Mouse (Mus musculus): ENCODE measurements around the gene Sytl1. TPM values are rescaled to one million over a fixed set of nuclear protein-coding genes. Genes with fewer than 3 reads are reported as not detected.
A peak's percentile ranks its signal among the peaks of the same experiment; 100 is the strongest.

Gene Sytl1
- polyA plus RNA-seq, 1 experiment from 2014 or later, result 9.3 TPM

DNA sequence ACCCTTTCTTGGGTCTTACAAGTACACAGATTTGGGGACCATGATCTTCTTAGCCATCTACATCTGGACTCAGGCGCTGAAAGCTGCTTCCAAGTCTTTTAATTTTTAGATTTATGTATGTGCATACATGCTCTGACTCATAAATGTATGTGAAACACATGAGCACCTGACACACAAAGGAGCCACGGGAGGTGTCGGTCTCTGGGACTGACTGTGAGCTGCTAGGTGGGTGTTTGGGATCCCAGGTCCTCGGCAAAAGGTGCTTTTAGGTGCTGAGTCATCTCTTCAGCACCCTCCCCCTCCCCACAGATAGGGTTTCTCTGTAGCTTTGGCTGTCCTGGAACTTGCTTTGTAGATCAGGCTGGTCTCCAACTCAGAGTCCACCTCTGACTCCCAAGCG is 843 bp upstream of the Sytl1 start:
- Histone ChIP-seq H3K9ac (replicated peaks; ENCODE audit: low read depth, low read length) (no peak overlapping the region), H3K27ac (ENCODE audit: low read length) (no peak overlapping the region), H3K4me2 (replicated peaks; ENCODE audit: low read depth, low read length) (no peak overlapping the region), H3K4me1 (ENCODE audit: control insufficient read depth, insufficient read depth, low read length) (no peaks in the 10 kb centered on the region), H3K4me3 (ENCODE audit: low read depth, low read length) (no peak overlapping the region), H3K27me3 (ENCODE audit: control insufficient read depth, insufficient read depth, low read length) (no peaks in the 10 kb centered on the region), H3K9me3 (ENCODE audit: control insufficient read depth, low read depth, low read length) (no peaks in the 10 kb centered on the region), H3K36me3 (ENCODE audit: control insufficient read depth, insufficient read depth, low read length) (peaks cover 33% of the 10 kb centered on the region)
- no peak for ATAC-seq (ENCODE audit: insufficient number of reproducible peaks, insufficient read depth, low FRiP score, low read depth)
- WGBS, result 90% methylated on average over 5 of the region's 5 CpGs

- 70% methylated on average over 7 of the region's 7 CpGs for WGBS
- no peak for ATAC-seq (ENCODE audit: insufficient number of reproducible peaks, insufficient read depth, low FRiP score, low read depth)
- no peak overlapping the region for H3K4me2 ChIP-seq (replicated peaks; ENCODE audit: low read depth, low read length)
Observed at GRCm38 (mm10) chr4:133262375-133262765, 543 bp downstream of the Sytl1 start.

GRCm38 (mm10) chr4:133261641-133262374 is 1.1 kb downstream of the Sytl1 start:
- 0 out of 2 replicates have a peak, but pooled peaks cover 3% of the 10 kb centered on the region for H3K4me1 ChIP-seq (ENCODE audit: control insufficient read depth, insufficient read depth, low read length)
- H3K4me2 ChIP-seq (replicated peaks; ENCODE audit: low read depth, low read length), result peak overlapping the region; percentile 12
- no peaks in the 10 kb centered on the region for H3K27me3 ChIP-seq (ENCODE audit: control insufficient read depth, insufficient read depth, low read length)
- no peak overlapping the region; the same call in 1 of the 2 replicates for H3K4me3 ChIP-seq (ENCODE audit: low read depth, low read length)
- H3K36me3 ChIP-seq (ENCODE audit: control insufficient read depth, insufficient read depth, low read length), result peaks cover 15% of the 10 kb centered on the region; the same call in 1 of the 2 replicates
- H3K27ac ChIP-seq (ENCODE audit: low read length), result peak overlapping the region; percentile 21; the same call in 1 of the 2 replicates
- H3K9me3 ChIP-seq (ENCODE audit: control insufficient read depth, low read depth, low read length), result no peaks in the 10 kb centered on the region
- ATAC-seq (ENCODE audit: insufficient number of reproducible peaks, insufficient read depth, low FRiP score, low read depth), result no peak
- H3K9ac ChIP-seq (replicated peaks; ENCODE audit: low read depth, low read length), result no peak overlapping the region
- 49% methylated on average over 10 of the region's 10 CpGs for WGBS

More at GRCm38 (mm10) chr4:133262375-133262765, 543 bp downstream of the Sytl1 start:
- H3K27ac ChIP-seq (ENCODE audit: low read length), result peak overlapping the region; percentile 27; the same call in 1 of the 2 replicates
- peaks cover 20% of the 10 kb centered on the region; the same call in 1 of the 2 replicates for H3K36me3 ChIP-seq (ENCODE audit: control insufficient read depth, insufficient read depth, low read length)
- peak overlapping the region; percentile 6; the same call in 1 of the 2 replicates for H3K4me3 ChIP-seq (ENCODE audit: low read depth, low read length)
- H3K27me3 ChIP-seq (ENCODE audit: control insufficient read depth, insufficient read depth, low read length), result no peaks in the 10 kb centered on the region
- H3K9me3 ChIP-seq (ENCODE audit: control insufficient read depth, low read depth, low read length), result no peaks in the 10 kb centered on the region
- H3K4me1 ChIP-seq (ENCODE audit: control insufficient read depth, insufficient read depth, low read length), result 0 out of 2 replicates have a peak, but pooled peaks cover 3% of the 10 kb centered on the region
- H3K9ac ChIP-seq (replicated peaks; ENCODE audit: low read depth, low read length), result no peak overlapping the region

DNA sequence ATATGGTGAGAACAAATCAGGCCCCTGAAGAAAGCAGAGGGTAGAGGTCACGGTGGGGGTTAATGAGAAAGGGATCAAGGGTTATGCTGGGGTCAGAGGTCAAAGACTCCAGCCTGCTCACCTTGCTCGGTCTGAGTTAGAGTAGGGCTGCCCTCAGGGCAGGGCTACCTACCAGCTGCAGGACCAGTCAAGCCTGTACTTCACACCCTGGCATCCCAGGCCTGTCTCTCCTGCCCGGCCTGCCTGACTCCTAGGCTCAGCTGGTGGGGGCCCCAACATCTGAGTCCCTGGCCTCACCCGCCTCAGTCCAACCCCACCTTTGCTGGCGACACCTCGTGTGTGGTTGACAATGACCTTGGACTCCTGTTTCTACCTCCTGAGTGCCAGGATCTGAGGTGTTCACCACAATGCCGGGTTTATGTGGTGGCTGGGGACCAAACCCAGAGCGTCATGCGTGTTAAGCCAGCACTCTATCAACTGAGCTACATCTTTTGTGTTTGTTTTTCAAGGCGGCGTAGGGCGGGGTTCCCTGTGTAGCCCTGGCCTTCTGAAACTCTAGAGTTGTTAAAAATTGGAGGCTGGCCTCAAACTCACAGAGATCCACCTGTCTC is 5.0 kb downstream of the Sytl1 start:
- ATAC-seq (ENCODE audit: insufficient number of reproducible peaks, insufficient read depth, low FRiP score, low read depth), result no peak
- Histone ChIP-seq H3K27ac (ENCODE audit: low read length) (no peak overlapping the region), H3K4me2 (replicated peaks; ENCODE audit: low read depth, low read length) (no peak overlapping the region), H3K4me3 (ENCODE audit: low read depth, low read length) (no peak overlapping the region), H3K27me3 (ENCODE audit: control insufficient read depth, insufficient read depth, low read length) (peaks cover 8% of the 10 kb centered on the region; the same call in 1 of the 2 replicates), H3K9ac (replicated peaks; ENCODE audit: low read depth, low read length) (no peak overlapping the region), H3K9me3 (ENCODE audit: control insufficient read depth, low read depth, low read length) (no peaks in the 10 kb centered on the region), H3K4me1 (ENCODE audit: control insufficient read depth, insufficient read depth, low read length) (0 out of 2 replicates have a peak, but pooled peaks cover 3% of the 10 kb centered on the region), H3K36me3 (ENCODE audit: control insufficient read depth, insufficient read depth, low read length) (no peaks in the 10 kb centered on the region)
- WGBS, result 64% methylated on average over 12 of the region's 12 CpGs

- no peak overlapping the region for H3K27ac ChIP-seq (ENCODE audit: low read length)
- H3K4me1 ChIP-seq (ENCODE audit: control insufficient read depth, insufficient read depth, low read length), result 0 out of 2 replicates have a peak, but pooled peaks cover 3% of the 10 kb centered on the region
- no peaks in the 10 kb centered on the region for H3K36me3 ChIP-seq (ENCODE audit: control insufficient read depth, insufficient read depth, low read length)
- no peaks in the 10 kb centered on the region for H3K9me3 ChIP-seq (ENCODE audit: control insufficient read depth, low read depth, low read length)
- H3K27me3 ChIP-seq (ENCODE audit: control insufficient read depth, insufficient read depth, low read length), result peaks cover 8% of the 10 kb centered on the region; the same call in 1 of the 2 replicates
- ATAC-seq (ENCODE audit: insufficient number of reproducible peaks, insufficient read depth, low FRiP score, low read depth), result peak; percentile 57; the same call in 1 of the 2 replicates
- H3K4me2 ChIP-seq (replicated peaks; ENCODE audit: low read depth, low read length), result peak overlapping the region; percentile 26
- H3K4me3 ChIP-seq (ENCODE audit: low read depth, low read length), result no peak overlapping the region
- 24% methylated on average over 12 of the region's 12 CpGs for WGBS
- H3K9ac ChIP-seq (replicated peaks; ENCODE audit: low read depth, low read length), result no peak overlapping the region
Observed at GRCm38 (mm10) chr4:133257230-133257629, 5.7 kb downstream of the Sytl1 start.

GRCm38 (mm10) chr4:133256820-133257219 is 6.1 kb downstream of the Sytl1 start:
- Histone ChIP-seq H3K9me3 (ENCODE audit: control insufficient read depth, low read depth, low read length) (no peaks in the 10 kb centered on the region), H3K27me3 (ENCODE audit: control insufficient read depth, insufficient read depth, low read length) (peaks cover 11% of the 10 kb centered on the region), H3K4me2 (replicated peaks; ENCODE audit: low read depth, low read length) (peak overlapping the region; percentile 26), H3K36me3 (ENCODE audit: control insufficient read depth, insufficient read depth, low read length) (no peaks in the 10 kb centered on the region), H3K4me1 (ENCODE audit: control insufficient read depth, insufficient read depth, low read length) (0 out of 2 replicates have a peak, but pooled peaks cover 3% of the 10 kb centered on the region), H3K9ac (replicated peaks; ENCODE audit: low read depth, low read length) (no peak overlapping the region), H3K27ac (ENCODE audit: low read length) (no peak overlapping the region), H3K4me3 (ENCODE audit: low read depth, low read length) (no peak overlapping the region)
- peak; percentile 39; the same call in 1 of the 2 replicates for ATAC-seq (ENCODE audit: insufficient number of reproducible peaks, insufficient read depth, low FRiP score, low read depth)
- 16% methylated on average over 24 of the region's 24 CpGs for WGBS

DNA sequence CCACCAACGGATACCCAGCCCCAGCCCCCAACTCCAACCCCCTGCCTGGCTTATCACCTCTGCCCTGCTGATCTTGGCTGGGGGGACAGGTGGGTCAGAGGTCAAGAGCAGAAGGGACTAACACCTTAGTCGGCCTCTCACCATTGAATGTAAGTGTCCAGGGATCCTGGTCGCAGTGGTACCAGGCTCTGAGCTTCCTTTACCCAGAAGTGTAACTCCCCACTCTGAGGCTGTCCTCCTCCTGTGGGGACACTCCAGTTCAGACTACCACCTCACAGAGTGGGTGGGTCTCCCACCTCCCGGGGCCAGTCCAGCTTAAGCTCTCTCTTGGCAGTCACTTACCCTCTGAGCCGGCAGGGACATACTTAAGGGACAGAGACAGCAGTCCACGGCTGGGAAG is 7.5 kb downstream of the Sytl1 start:
- H3K4me2 ChIP-seq (replicated peaks; ENCODE audit: low read depth, low read length), result no peak overlapping the region
- no peak overlapping the region for H3K27ac ChIP-seq (ENCODE audit: low read length)
- no peak overlapping the region for H3K4me3 ChIP-seq (ENCODE audit: low read depth, low read length)
- no peak overlapping the region for H3K9ac ChIP-seq (replicated peaks; ENCODE audit: low read depth, low read length)
- no peak for ATAC-seq (ENCODE audit: insufficient number of reproducible peaks, insufficient read depth, low FRiP score, low read depth)
- H3K27me3 ChIP-seq (ENCODE audit: control insufficient read depth, insufficient read depth, low read length), result peaks cover 22% of the 10 kb centered on the region
- WGBS, result 59% methylated on average over 6 of the region's 6 CpGs
- H3K9me3 ChIP-seq (ENCODE audit: control insufficient read depth, low read depth, low read length), result no peaks in the 10 kb centered on the region
- H3K36me3 ChIP-seq (ENCODE audit: control insufficient read depth, insufficient read depth, low read length), result no peaks in the 10 kb centered on the region
- peaks cover 14% of the 10 kb centered on the region; the same call in 1 of the 2 replicates for H3K4me1 ChIP-seq (ENCODE audit: control insufficient read depth, insufficient read depth, low read length)

GRCm38 (mm10) chr4:133253412-133253811 is 9.5 kb downstream of the Sytl1 start:
- Histone ChIP-seq H3K27ac (ENCODE audit: low read length) (no peak overlapping the region), H3K9me3 (ENCODE audit: control insufficient read depth, low read depth, low read length) (no peaks in the 10 kb centered on the region), H3K4me1 (ENCODE audit: control insufficient read depth, insufficient read depth, low read length) (peaks cover 14% of the 10 kb centered on the region; the same call in 1 of the 2 replicates), H3K4me3 (ENCODE audit: low read depth, low read length) (no peak overlapping the region), H3K4me2 (replicated peaks; ENCODE audit: low read depth, low read length) (no peak overlapping the region), H3K27me3 (ENCODE audit: control insufficient read depth, insufficient read depth, low read length) (peaks cover 23% of the 10 kb centered on the region), H3K9ac (replicated peaks; ENCODE audit: low read depth, low read length) (no peak overlapping the region), H3K36me3 (ENCODE audit: control insufficient read depth, insufficient read depth, low read length) (no peaks in the 10 kb centered on the region)
- WGBS, result 80% methylated on average over 12 of the region's 12 CpGs
- no peak for ATAC-seq (ENCODE audit: insufficient number of reproducible peaks, insufficient read depth, low FRiP score, low read depth)
